Mouse (Mus musculus): ENCODE measurements around the gene Fgfr2. TPM values are rescaled to one million over a fixed set of nuclear protein-coding genes. Genes with fewer than 3 reads are reported as not detected.
"Not testable (repeated sequence)": the region's sequence is repeated elsewhere in the genome, so short reads cannot be mapped to it uniquely, and the experiment has no call there.

The Fgfr2 gene
- polyA plus RNA-seq, 2 experiments from 2014 or later: not detected

DNA sequence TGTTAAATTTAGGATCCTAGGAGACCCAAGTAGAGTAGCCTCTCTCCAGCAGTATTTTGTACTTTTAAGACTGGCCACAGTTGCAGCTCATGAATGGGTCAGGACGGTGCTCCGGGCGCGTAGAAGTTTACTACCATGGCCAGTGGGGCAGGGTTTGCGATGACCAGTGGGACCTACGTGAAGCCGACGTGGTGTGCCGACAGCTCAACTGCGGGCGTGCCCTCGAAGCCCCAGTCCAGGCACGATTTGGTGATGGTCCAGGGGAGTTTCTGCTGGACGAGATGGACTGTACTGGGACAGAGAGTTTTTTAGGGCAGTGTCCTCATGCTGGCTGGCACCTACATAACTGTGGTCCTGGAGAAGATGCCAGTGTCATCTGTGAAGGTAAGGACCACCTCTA is 1935.2 kb downstream of the Fgfr2 start:
- no peak for ATAC-seq

DNA sequence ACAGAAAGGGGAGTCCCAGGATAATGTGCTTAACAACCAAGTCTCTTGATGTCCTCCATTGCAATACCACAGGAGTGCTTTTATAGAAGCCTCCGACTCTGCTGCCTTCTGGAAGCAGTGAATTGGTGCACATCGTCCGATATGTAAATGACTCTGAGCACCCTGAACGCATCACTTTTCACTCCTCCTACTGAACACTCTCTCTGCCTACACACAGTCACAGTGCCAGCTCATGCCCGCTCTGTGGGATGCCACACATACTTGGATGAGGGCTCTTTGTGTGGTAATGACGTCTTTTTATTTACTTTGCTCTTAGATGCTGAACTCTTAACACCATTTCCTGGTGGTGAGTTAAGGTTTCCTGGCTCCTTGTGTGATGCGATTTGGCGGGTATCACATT is 1936.1 kb downstream of the Fgfr2 start:
- no peak for ATAC-seq

DNA sequence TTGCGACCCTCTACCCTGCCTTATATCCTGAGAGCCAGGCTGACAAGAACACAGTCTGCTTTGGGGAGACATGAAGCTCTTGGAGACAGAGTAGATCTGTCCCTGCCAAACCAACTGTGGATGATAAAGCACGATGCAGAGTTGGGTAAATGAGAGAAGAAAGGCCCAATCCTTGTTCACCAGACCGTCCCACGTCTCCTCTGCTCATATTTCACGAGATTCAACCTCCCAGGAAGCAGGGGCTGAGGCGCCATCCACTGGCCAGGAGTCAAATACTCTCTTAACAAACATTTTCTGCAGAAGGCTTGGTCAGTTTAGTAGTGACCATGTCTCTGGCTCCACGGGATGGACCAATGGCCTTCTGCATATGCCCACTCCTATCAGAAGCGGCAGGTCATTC is 1938.8 kb downstream of the Fgfr2 start:
- ATAC-seq: no peak

DNA sequence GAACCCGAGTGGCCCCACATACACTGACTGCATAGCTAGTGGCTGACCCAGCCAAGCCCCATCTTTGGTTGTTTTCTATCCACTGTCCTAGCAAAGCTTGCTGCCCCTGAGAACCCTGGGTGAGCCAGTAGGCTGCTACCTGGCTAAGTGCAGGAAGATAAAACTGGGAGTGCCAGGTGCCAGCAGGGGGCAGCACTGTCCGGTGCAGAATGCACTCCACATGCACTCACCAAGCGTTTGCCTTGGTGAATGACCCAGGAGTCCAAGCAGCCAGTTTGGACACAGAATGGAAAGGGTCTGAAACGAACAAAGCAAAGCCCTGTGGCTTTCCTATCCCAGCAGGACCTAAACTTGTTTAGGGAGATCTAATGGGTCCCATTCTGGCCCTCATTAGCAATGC is 1940.5 kb downstream of the Fgfr2 start:
- ATAC-seq: no peak

DNA sequence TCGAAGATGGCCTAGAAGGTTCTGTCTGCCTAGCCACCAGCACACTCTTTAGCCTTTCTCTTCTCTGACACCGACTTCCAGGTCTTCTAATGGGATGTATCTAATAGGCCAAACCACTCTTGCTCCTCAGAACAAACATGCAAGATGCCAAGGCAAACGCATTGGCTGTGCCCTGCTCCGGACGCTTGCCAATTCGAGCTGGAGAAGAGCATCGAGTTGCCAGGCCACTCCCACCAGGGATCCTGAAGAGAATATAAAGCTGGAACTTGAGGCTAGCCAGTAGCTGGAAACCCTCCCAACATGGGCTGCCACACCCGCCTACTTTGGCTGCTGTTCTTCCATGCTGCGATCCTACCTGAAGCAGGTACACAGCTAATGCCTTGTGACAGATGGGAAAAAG is 1949.0 kb downstream of the Fgfr2 start, which contains the start of gene 5430419D17Rik:
5430419D17Rik (plus strand) TSS at position 282 of the 400 bp plus-strand sequence.
- ATAC-seq: no peak

DNA sequence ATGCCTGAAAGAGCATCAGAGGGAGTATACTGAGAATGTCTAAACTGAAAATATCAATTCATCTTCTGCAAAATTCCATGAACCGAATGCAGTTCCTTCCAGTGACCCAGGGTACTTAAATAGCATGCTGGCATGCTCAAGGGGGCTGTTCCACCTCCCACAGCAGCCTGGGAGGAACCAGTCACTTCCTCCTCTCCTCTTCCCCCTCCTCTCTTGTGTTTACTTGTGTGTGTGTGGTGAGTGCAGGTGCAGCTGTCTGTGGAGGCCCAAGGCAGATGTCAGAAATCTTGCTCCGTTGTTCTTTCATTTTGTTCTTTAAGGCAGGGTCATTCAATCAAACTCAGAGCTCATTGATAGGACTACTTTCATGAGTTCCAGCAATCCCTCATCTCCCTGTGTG is 1954.1 kb downstream of the Fgfr2 start:
- ATAC-seq: no peak

DNA sequence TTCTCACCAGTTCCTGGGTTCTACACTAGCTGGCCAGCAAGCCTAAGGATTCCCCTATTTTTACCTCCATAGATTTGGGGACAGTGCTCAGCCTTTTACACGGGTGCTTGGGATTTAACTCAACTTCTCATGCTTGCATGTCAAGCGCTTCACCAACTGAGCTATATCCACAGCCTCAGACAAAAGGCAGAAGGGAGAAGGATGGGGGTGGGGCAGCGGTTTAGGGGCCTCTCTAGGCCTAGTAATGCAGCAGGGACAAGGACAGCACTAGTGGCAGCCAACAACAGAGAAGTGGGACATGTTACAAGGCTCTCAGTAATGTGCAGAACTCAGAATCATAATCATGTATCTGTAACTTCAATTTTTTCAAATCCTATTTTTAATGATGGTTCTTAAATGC is 1955.4 kb downstream of the Fgfr2 start:
- ATAC-seq: no peak

DNA sequence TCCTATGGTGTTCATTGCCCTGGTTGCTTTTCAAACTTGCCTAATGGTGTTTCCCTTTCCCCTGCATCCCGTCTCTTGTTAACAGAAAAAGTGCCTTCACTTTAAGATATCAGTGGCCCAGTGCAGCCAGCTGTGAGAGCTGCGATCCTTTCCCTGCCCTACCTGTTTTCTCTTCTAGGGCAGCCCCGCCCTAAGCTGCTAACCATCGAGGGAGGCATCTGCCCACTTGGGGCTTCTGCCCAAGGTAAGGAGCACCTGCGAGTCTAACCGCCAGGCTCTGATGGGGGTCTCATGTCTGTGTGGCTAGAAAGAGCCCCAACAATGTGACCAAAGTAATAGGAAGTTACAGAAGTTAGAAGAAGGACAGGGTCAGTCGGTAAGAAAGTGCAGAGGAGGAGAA is 1960.9 kb downstream of the Fgfr2 start:
- ATAC-seq: no peak

DNA sequence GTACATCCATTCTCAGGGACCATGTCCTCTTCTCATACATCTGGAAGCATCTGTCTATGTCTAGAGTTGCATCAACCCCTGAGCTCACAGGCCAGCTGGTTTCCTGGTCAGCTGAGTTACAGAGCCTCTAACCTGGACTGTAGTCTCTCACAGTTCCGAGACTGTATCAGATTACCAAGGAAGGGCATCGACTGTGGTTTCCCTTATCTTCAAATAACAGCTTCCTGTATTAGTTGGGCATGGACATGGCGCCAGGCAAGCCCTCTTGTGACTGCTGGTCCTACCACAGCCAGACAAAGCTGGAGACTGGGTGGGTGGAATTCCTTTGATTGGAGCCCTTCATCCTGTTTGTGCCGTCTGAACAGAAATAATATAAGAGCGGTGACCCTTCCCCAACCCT is 1970.1 kb downstream of the Fgfr2 start:
- no peak for ATAC-seq

DNA sequence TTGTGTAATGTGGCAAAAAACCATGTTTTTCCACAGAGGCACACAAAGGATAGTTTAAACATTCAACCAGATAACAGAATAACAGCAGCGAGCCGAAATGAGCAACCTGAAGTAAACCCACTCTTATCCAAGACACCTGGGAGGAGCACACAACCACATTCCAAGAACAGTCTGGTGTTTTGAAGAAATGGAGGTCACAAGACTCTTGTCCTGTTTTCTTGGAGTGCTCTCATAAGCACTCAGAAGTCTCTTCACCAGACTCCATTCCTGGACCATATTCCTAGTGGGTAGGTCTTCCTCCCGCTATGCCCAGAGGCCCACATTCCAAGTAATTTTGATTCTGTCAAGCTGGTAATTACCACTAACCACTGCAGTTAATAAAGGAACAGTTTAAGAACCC is 1973.0 kb downstream of the Fgfr2 start:
- ATAC-seq: no peak

DNA sequence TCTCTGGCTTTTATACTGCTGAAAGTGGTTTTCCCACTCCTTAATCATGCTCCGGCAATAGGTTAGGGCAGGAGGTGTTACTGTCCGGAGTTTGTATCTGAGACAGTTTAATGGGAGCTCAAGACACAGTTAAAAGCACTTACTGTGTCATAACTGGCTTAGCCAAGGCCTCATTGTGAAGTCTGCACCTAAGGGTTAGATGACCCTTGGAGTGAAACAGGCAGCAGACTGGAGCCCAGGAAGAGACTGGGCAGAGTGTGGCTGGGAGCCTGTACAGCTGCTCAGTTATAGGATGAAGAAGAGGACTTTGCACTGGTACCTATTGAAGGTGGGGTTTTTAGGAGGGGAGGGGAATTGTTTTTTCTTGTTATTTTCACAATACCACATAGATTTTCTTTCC is 1976.9 kb downstream of the Fgfr2 start, which contains the start of gene 4933402N03Rik:
4933402N03Rik (minus strand) TSS at position 101 of the 400 bp plus-strand sequence.
- ATAC-seq: no peak

DNA sequence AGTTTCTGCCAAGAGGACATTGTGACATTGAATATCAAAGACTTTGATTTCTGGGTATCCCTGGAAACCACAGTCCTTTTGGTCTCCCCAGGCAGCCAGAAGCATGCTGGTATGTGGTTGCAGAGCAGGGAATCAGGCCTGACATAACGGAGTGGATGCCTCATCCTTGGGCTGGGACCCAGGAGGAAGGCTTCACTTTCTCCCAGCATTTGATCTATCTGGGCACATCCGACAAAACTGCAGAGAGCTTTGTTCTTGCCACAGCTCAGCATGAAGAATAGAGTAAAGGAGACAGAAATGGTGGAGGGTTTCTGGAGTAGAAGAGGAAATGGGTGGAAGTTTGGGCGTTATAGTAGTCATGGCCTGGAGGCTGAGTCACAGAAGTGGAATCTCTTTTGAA is 1990.0 kb downstream of the Fgfr2 start:
- no peak for ATAC-seq

DNA sequence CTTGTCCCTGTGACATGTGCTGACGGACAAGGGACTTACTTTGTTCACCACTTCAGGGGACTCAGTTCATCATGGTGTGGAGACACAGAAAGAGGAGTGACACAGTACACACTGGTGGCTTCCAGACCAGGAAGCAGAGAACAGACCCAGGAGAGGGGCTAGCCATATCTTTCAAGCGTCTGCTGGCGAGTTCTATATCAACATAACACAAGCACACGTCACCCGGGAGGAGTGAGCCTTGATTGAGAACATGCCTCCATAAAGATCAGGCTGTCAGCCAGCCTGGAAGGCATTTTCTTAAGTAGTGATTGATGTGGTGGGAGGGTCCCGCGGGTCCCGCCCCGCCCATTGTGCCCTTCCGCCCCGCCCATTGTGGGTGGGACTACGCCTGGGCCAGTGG is 1993.1 kb downstream of the Fgfr2 start:
- no peak for ATAC-seq

DNA sequence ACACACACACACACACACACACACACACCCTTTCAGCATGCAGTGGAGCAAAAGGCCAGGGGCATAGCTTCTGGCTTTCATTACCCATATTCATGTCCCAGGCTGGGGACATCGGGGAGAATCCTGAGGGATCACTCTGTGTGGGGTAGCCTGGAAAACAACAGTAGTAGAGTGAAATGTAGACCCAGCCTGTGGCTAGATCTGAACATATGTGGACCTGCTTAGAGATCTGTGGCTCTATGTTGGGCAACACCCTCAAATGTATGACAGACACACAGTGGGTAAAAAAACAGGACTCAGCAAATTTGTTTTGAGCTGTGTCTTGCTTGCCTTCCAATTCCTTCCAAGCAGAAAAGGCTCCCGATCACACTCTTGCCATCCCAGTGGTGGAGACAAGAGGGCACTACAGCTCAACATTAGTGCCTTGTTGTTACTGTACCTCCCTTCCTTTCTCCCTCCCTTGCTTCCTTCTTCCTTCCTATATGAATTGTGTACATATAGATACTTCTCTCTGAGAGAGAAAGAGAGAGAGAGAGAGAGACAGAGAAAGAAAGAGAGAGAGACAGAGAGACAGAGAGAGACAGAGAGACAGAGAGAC is 2000.8 kb downstream of the Fgfr2 start:
- no peak for ATAC-seq

DNA sequence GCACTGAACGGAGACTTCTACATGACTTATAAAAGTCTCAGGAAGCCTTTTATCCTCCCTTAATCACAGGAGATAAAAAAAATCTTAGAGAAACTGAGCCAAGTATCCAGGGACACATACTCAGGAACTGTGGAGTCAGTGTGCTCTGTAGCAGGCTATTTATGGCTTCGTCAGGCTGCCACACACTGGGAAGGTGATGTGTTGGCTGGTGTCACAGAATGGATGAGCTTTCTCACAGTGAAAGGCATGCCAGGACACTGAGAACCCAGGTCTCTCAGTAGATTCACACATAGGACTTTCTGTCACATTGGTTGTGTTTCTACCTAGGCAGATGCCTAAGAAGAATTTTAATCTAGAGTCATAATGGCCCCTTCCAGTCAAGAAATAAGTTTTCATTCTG is 2008.7 kb downstream of the Fgfr2 start:
- no peak for ATAC-seq

DNA sequence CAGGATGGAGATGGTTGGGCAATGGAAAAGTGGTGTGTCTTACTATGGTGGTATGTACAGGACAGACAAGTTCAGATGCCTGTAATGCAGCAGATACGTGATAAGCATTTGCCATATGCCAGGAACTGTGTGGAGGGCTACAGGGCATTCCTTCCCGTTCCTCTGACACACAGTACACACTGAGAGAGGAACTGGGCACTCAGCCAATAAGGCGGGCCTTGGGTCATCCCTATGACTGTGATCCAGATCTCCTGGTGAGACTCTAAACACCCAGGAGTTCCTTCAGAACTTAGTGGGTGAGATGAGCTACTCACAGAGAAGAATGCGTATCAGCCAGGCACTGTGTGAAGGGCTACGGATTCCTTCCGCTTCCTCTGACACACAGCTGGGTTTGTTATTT is 2009.5 kb downstream of the Fgfr2 start:
- ATAC-seq: no peak

DNA sequence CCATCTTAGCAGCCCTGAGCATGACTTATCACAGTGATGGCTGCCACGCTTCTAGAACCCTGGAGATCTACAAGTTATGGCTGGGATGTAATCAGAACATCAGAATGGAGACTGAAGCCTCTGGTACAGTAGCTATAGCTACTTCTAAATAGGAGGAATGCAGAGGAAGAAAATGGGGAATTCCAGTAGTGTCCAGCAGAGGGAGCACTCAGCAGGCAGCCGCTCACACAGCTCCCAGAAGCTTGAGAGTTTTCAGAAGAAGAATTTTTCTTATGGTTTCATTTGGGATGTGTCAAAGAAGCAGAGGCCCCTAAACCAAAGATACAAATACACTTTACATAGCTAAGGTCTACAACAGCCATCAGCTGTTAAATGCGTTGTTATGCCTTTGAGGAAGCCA is 2010.7 kb downstream of the Fgfr2 start:
- ATAC-seq: no peak

DNA sequence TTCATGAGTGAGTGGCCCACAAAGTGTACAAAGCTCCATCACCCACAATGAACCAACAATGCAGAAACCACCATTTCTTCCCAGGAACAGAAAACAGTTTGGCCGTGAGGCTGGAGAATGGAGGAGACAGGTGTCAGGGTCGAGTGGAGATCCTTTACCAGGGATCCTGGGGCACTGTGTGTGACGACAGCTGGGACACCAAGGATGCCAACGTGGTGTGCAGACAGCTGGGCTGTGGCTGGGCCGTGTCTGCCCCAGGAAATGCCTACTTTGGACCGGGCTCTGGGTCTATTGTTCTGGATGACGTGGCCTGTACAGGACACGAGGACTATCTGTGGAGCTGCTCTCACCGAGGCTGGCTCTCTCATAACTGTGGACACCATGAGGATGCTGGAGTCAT is 2040.7 kb downstream of the Fgfr2 start:
- not testable (repeated sequence) for ATAC-seq

DNA sequence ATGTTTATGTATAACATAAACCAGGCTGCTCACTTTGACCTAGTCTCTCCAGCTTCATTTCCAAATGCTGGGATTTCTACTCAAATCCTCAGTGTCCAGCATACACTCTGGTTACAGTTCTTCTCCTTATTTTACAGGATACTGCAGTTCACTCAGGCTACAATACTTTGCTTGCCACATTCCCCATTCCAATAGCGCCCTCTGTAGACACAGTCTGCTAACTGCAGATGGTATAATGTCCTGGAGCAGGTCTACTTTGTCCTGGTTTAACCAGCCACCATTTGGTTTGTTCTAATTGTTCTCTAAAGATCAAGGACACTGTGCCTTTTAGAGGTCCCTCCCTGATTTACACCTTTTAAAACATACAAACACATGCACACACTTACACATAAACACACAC is 2047.2 kb downstream of the Fgfr2 start:
- no peak for ATAC-seq

DNA sequence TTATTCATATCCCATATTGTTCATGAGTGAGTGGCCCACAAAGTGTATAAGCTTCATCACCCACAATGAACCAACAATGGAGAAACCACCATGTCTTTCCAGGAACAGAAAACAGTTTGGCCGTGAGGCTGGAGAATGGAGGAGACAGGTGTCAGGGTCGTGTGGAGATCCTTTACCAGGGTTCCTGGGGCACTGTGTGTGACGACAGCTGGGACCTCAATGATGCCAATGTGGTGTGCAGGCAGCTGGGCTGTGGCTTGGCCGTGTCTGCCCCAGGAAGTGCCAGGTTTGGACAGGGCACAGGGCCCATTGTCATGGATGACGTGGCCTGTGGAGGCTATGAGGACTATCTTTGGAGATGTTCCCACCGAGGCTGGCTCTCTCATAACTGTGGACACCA is 2049.1 kb downstream of the Fgfr2 start:
- not testable (repeated sequence) for ATAC-seq

DNA sequence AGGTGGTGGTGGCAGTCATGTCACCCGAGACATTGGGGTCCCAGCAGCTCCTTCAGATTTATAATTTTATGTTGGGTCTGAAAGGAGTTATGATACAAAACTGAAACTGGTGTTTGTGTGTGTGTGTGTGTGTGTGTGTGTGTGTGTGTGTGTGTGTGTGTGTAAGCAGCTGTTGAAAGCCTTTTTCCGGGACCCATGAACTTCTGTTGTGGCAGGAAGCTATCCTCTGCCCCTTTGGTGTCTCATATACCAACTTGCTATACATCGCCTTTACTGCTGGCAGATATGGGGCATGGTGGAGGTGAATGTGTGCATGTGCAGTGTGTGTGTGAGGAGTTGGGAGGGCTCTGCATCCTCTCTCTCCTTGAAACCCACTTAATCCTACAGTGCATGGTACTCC is 2049.7 kb downstream of the Fgfr2 start:
- ATAC-seq: not testable (repeated sequence)

DNA sequence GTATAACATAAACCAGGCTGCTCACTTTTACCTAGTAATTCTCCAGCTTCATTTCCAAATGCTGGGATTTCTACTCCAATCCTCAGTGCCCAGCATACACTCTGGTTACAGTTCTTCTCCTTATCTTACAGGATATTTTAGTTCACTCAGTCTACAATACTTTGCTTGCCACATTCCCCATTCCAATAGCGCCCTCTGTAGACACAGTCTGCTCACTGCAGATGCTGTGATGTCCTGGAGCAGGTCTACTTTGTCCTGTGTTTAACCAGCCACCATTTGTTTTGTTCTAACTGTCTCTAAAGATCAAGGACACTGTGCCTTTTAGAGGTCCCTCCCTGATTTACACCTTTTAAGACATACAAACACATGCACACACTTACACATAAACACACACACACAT is 2055.0 kb downstream of the Fgfr2 start:
- ATAC-seq: not testable (repeated sequence)

DNA sequence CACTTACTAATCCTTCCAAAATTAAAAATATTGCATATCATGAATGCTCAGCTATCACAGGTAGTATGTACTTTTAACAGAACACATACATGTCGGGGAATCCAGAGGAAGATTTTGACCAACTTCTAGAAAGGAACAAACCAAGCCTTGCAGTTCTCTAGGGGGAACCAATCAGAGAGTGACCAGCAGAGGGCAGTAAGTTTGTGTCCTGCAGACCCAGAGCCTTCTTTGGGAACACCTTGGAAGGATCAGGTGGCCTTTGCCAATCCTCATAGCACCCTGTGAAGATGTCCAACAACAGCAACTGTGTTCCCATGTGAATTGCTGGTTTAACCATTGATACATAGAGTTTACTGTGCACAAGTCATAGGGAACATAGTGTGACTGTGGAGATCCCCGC is 2060.6 kb downstream of the Fgfr2 start:
- no peak for ATAC-seq

DNA sequence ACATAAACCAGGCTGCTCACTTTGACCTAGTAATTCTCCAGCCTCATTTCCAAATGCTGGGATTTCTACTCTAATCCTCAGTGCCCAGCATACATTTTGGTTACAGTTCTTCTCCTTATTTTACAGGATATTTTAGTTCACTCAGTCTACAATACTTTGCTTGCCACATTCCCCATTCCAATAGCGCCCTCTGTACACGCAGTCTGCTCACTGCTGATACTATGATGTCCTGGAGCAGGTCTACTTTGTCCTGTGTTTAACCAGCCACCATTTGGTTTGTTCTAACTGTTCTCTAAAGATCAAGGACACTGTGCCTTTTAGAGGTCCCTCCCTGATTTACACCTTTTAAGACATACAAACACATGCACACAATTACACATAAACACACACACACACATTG is 2063.3 kb downstream of the Fgfr2 start:
- not testable (repeated sequence) for ATAC-seq

DNA sequence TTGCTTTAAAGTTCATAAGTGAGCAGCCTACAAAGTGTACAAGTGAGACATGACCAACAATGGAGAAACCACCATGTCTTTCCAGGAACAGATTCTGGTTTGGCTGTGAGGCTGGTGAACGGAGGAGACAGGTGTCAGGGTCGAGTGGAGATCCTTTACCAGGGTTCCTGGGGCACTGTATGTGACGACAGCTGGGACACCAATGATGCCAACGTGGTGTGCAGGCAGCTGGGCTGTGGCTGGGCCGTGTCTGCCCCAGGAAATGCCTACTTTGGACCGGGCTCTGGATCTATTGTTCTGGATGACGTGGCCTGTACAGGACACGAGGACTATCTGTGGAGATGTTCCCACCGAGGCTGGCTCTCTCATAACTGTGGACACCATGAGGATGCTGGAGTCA is 2065.2 kb downstream of the Fgfr2 start:
- ATAC-seq: not testable (repeated sequence)

Data from CD4-positive, CD25-positive, alpha-beta regulatory T cell, adult 4 months (primary cell).